Mouse (Mus musculus): ENCODE measurements around the gene Inafm2. TPM values are rescaled to one million over a fixed set of nuclear protein-coding genes. Genes with fewer than 3 reads are reported as not detected.

Inafm2 gene
- polyA plus RNA-seq (2015; fragmentation: Nextera tagmentation; extraction: Ambion mirVana), result 23.5 and 24.8 TPM in 2 replicates

GRCm38 (mm10) chr2:118745232-118745884 lies at the start of gene Inafm2:
Gene Inafm2 (plus strand): TSS chr2:118745758.
- peak within 1 kb of the TSS; percentile 95 for H3K4me3 ChIP-seq
- H3K4me2 ChIP-seq, result peak within 1 kb of the TSS; percentile 89
- ATAC-seq (ENCODE audit: low FRiP score), result peak; percentile 87
- no peaks in the 10 kb centered on the region for H3K9me3 ChIP-seq
- H3K27ac ChIP-seq, result peak within 1 kb of the TSS; percentile 82
- peak within 1 kb of the TSS; percentile 97 for H3K9ac ChIP-seq
- H3K36me3 ChIP-seq, result 0 out of 2 replicates have a peak, but pooled peaks cover 2% of the 10 kb centered on the region
- under 1% methylated on average over 45 of the region's 57 CpGs for WGBS
- H3K4me1 ChIP-seq (replicated peaks), result peaks cover 55% of the 10 kb centered on the region
- peaks cover 25% of the 10 kb centered on the region for H3K27me3 ChIP-seq

- Histone ChIP-seq H3K36me3 (peaks cover 8% of the 10 kb centered on the region), H3K27me3 (peaks cover 82% of the 10 kb centered on the region)
- 48% methylated on average over 21 of the region's 21 CpGs for WGBS
These were observed 48.9 kb upstream of the Inafm2 start for GRCm38 (mm10) chr2:118696451-118697308.

GRCm38 (mm10) chr2:118697311-118697877 lies 48.2 kb upstream of the Inafm2 start:
- H3K9ac ChIP-seq, result no peak overlapping the region
- peaks cover 85% of the 10 kb centered on the region for H3K27me3 ChIP-seq
- 39% methylated on average over 5 of the region's 5 CpGs for WGBS
- no peaks in the 10 kb centered on the region for H3K9me3 ChIP-seq
- peaks cover 8% of the 10 kb centered on the region for H3K36me3 ChIP-seq
- H3K4me3 ChIP-seq, result no peak overlapping the region
- no peak for ATAC-seq (ENCODE audit: low FRiP score)
- H3K27ac ChIP-seq, result no peak overlapping the region
- no peak overlapping the region for H3K4me2 ChIP-seq
- peaks cover 28% of the 10 kb centered on the region for H3K4me1 ChIP-seq (replicated peaks)

More at GRCm38 (mm10) chr2:118696451-118697308, 48.9 kb upstream of the Inafm2 start:
- no peak for ATAC-seq (ENCODE audit: low FRiP score)
- Histone ChIP-seq H3K9me3 (no peaks in the 10 kb centered on the region), H3K4me3 (no peak overlapping the region), H3K9ac (no peak overlapping the region), H3K4me1 (replicated peaks) (peaks cover 25% of the 10 kb centered on the region), H3K4me2 (no peak overlapping the region), H3K27ac (no peak overlapping the region)

GRCm38 (mm10) chr2:118697955-118698354 lies 47.6 kb upstream of the Inafm2 start:
- no peak overlapping the region for H3K4me3 ChIP-seq
- no peaks in the 10 kb centered on the region for H3K9me3 ChIP-seq
- H3K9ac ChIP-seq, result no peak overlapping the region
- peaks cover 91% of the 10 kb centered on the region for H3K27me3 ChIP-seq
- H3K36me3 ChIP-seq, result peaks cover 8% of the 10 kb centered on the region
- 43% methylated on average over 7 of the region's 7 CpGs for WGBS
- no peak overlapping the region for H3K27ac ChIP-seq
- ATAC-seq (ENCODE audit: low FRiP score), result no peak
- H3K4me1 ChIP-seq (replicated peaks), result peaks cover 34% of the 10 kb centered on the region
- no peak overlapping the region for H3K4me2 ChIP-seq

- ATAC-seq (ENCODE audit: low FRiP score), result no peak
- Histone ChIP-seq H3K4me2 (peak overlapping the region; percentile 47), H3K36me3 (no peaks in the 10 kb centered on the region), H3K27me3 (peaks cover 96% of the 10 kb centered on the region), H3K9me3 (no peaks in the 10 kb centered on the region), H3K4me3 (peak overlapping the region; percentile 12; the same call in 1 of the 2 replicates), H3K27ac (no peak overlapping the region), H3K9ac (0 out of 2 replicates have a peak overlapping the region, but pooled peaks have one; percentile 10), H3K4me1 (replicated peaks) (peaks cover 52% of the 10 kb centered on the region)
- under 1% methylated on average over 32 of the region's 32 CpGs for WGBS
These were observed 45.1 kb upstream of the Inafm2 start for GRCm38 (mm10) chr2:118700179-118701062.

GRCm38 (mm10) chr2:118701161-118701560 lies 44.4 kb upstream of the Inafm2 start:
- no peaks in the 10 kb centered on the region for H3K9me3 ChIP-seq
- no peaks in the 10 kb centered on the region for H3K36me3 ChIP-seq
- H3K27me3 ChIP-seq, result peaks cover 96% of the 10 kb centered on the region
- H3K4me3 ChIP-seq, result no peak overlapping the region
- H3K27ac ChIP-seq, result no peak overlapping the region
- H3K9ac ChIP-seq, result no peak overlapping the region
- no peak for ATAC-seq (ENCODE audit: low FRiP score)
- peaks cover 49% of the 10 kb centered on the region for H3K4me1 ChIP-seq (replicated peaks)
- no peak overlapping the region for H3K4me2 ChIP-seq
- 5% methylated on average over 5 of the region's 5 CpGs for WGBS

GRCm38 (mm10) chr2:118701971-118702882 lies 43.3 kb upstream of the Inafm2 start:
- 3% methylated on average over 44 of the region's 51 CpGs for WGBS
- no peak for ATAC-seq (ENCODE audit: low FRiP score)
- Histone ChIP-seq H3K27ac (no peak overlapping the region), H3K4me3 (peak overlapping the region; percentile 40), H3K4me1 (replicated peaks) (peaks cover 48% of the 10 kb centered on the region), H3K36me3 (no peaks in the 10 kb centered on the region), H3K9me3 (no peaks in the 10 kb centered on the region), H3K27me3 (peaks cover 96% of the 10 kb centered on the region), H3K4me2 (peak overlapping the region; percentile 65), H3K9ac (0 out of 2 replicates have a peak overlapping the region, but pooled peaks have one; percentile 55)

GRCm38 (mm10) chr2:118702883-118703761 lies 42.4 kb upstream of the Inafm2 start:
- Histone ChIP-seq H3K4me3 (peak overlapping the region; percentile 40), H3K9me3 (no peaks in the 10 kb centered on the region), H3K9ac (peak overlapping the region; percentile 60), H3K36me3 (no peaks in the 10 kb centered on the region), H3K27me3 (peaks cover 96% of the 10 kb centered on the region), H3K27ac (no peak overlapping the region), H3K4me2 (peak overlapping the region; percentile 65), H3K4me1 (replicated peaks) (peaks cover 48% of the 10 kb centered on the region)
- peak; percentile 27; the same call in 1 of the 2 replicates for ATAC-seq (ENCODE audit: low FRiP score)
- WGBS, result under 1% methylated on average over 75 of the region's 93 CpGs

GRCm38 (mm10) chr2:118703913-118704730 lies 41.4 kb upstream of the Inafm2 start, which contains the start of gene Ankrd63:
Gene Ankrd63 (minus strand): TSS chr2:118703963.
- peak within 1 kb of the TSS; percentile 40 for H3K4me3 ChIP-seq
- H3K4me2 ChIP-seq, result peak within 1 kb of the TSS; percentile 65
- peaks cover 48% of the 10 kb centered on the region for H3K4me1 ChIP-seq (replicated peaks)
- H3K9me3 ChIP-seq, result no peaks in the 10 kb centered on the region
- ATAC-seq (ENCODE audit: low FRiP score), result no peak
- no peak within 1 kb of the TSS for H3K27ac ChIP-seq
- under 1% methylated on average over 50 of the region's 50 CpGs for WGBS
- peak within 1 kb of the TSS; percentile 60 for H3K9ac ChIP-seq
- H3K36me3 ChIP-seq, result no peaks in the 10 kb centered on the region
- peaks cover 100% of the 10 kb centered on the region for H3K27me3 ChIP-seq
